Mouse (Mus musculus) olfactory bulb, adult 2 months (tissue): ENCODE results near the gene Pla2g12b. TPM values are rescaled to one million over a fixed set of nuclear protein-coding genes. Genes with fewer than 3 reads are reported as not detected.

Experiments used
- H3K27ac ChIP-seq: fragments of 200-500 bp; 2 replicates; pipeline ENCODE4 v1.5.1; 2012; ENCODE audit warnings: low read depth, low read length; ENCODE audit not compliant: insufficient read depth
- H3K4me1 ChIP-seq: fragments of 200-500 bp; 2 replicates; pipeline ENCODE4 v1.6.1; 2012; ENCODE audit warnings: low read length; ENCODE audit not compliant: control insufficient read depth, insufficient read depth
- H3K4me3 ChIP-seq: fragments of 200-500 bp; 2 replicates; pipeline ENCODE4 v1.5.1; 2012; ENCODE audit warnings: mild to moderate bottlenecking, low read depth, low read length, moderate library complexity; ENCODE audit not compliant: insufficient read depth
- CTCF ChIP-seq: fragments of 200-500 bp; IDR thresholded peaks from 2 replicates; pipeline ENCODE4 v1.5.1; 2012; ENCODE audit warnings: low read depth, mild to moderate bottlenecking, low read length, moderate library complexity; ENCODE audit not compliant: insufficient read depth
- POLR2A ChIP-seq: fragments of 200-500 bp; IDR thresholded peaks from 2 replicates; pipeline ENCODE4 v1.6.1; 2012; ENCODE audit warnings: mild to moderate bottlenecking, low read depth, low read length, moderate library complexity; ENCODE audit not compliant: insufficient read depth
- WGBS: fragments of 180-500 bp; shearing (Covaris S2); methylation state at CpG from one replicate; pipeline ENCODE4 v1.1.7; 2018; 5-methylcytosine and 5-hydroxymethylcytosine counted together
- polyA plus RNA-seq: library from polyadenylated mRNA; stranded (reverse); fragments of >200 nt; gene quantifications from 2 replicates; pipeline ENCODE4 v1.2.4, GENCODE M21; 2012; ENCODE audit warnings: low replicate concordance; ENCODE audit not compliant: missing spikeins, insufficient read depth, insufficient read length

The Pla2g12b gene
- polyA plus RNA-seq: not detected in 2 replicates

GRCm38 (mm10) chr10:59402899-59403792 lies at the start of gene Pla2g12b:
Gene Pla2g12b, plus strand, starts transcription at chr10:59403660.
- WGBS: 81% methylated on average over 21 of the region's 21 CpGs
- Histone ChIP-seq H3K4me1 (no peaks in the 10 kb centered on the region), H3K27ac (no peak within 1 kb of the TSS), H3K4me3 (no peak within 1 kb of the TSS)
- TF ChIP-seq CTCF (no peak), POLR2A (no peak)

- TF ChIP-seq POLR2A: no peak
- no peak for TF ChIP-seq CTCF
- no peak overlapping the region for H3K4me3 ChIP-seq
- H3K4me1 ChIP-seq: no peaks in the 10 kb centered on the region
- no peak overlapping the region for H3K27ac ChIP-seq
- 67% methylated on average over 12 of the region's 12 CpGs for WGBS
These were observed 49.3 kb upstream of the Pla2g12b start for GRCm38 (mm10) chr10:59354120-59354519.

GRCm38 (mm10) chr10:59355020-59355419 lies 48.4 kb upstream of the Pla2g12b start:
- Histone ChIP-seq H3K4me1 (no peaks in the 10 kb centered on the region), H3K27ac (no peak overlapping the region), H3K4me3 (no peak overlapping the region)
- TF ChIP-seq POLR2A (no peak), CTCF (no peak)
- WGBS: 88% methylated on average over 8 of the region's 8 CpGs

- TF ChIP-seq CTCF (0 out of 2 replicates have a peak, but pooled peaks have one; percentile 13), POLR2A (no peak)
- no peaks in the 10 kb centered on the region for H3K4me1 ChIP-seq
- no peak overlapping the region for H3K27ac ChIP-seq
- WGBS: 90% methylated on average over 4 of the region's 4 CpGs
- no peak overlapping the region for H3K4me3 ChIP-seq
These were observed 44.7 kb upstream of the Pla2g12b start for GRCm38 (mm10) chr10:59358744-59359143.

- TF ChIP-seq CTCF: no peak
- no peak for TF ChIP-seq POLR2A
- H3K4me1 ChIP-seq: no peaks in the 10 kb centered on the region
- H3K27ac ChIP-seq: no peak overlapping the region
- H3K4me3 ChIP-seq: no peak overlapping the region
- WGBS: 86% methylated on average over 2 of the region's 2 CpGs
These were observed 40.3 kb upstream of the Pla2g12b start for GRCm38 (mm10) chr10:59363208-59363607.

- no peaks in the 10 kb centered on the region for H3K4me1 ChIP-seq
- no peak overlapping the region for H3K4me3 ChIP-seq
- H3K27ac ChIP-seq: no peak overlapping the region
- TF ChIP-seq CTCF (no peak), POLR2A (no peak)
- WGBS: 93% methylated on average over 3 of the region's 3 CpGs
These were observed 38.9 kb upstream of the Pla2g12b start for GRCm38 (mm10) chr10:59364551-59364950.

- H3K27ac ChIP-seq: no peak overlapping the region
- TF ChIP-seq CTCF (no peak), POLR2A (no peak)
- no peaks in the 10 kb centered on the region for H3K4me1 ChIP-seq
- WGBS: 85% methylated on average over 5 of the region's 5 CpGs
- no peak overlapping the region for H3K4me3 ChIP-seq
These were observed 37.5 kb upstream of the Pla2g12b start for GRCm38 (mm10) chr10:59365804-59366589.

GRCm38 (mm10) chr10:59366746-59367145 lies 36.7 kb upstream of the Pla2g12b start:
- H3K4me1 ChIP-seq: no peaks in the 10 kb centered on the region
- no peak overlapping the region for H3K4me3 ChIP-seq
- TF ChIP-seq CTCF (no peak), POLR2A (no peak)
- H3K27ac ChIP-seq: no peak overlapping the region
- WGBS: 92% methylated on average over 4 of the region's 4 CpGs

- TF ChIP-seq POLR2A (no peak), CTCF (no peak)
- 83% methylated on average over 4 of the region's 4 CpGs for WGBS
- no peaks in the 10 kb centered on the region for H3K4me1 ChIP-seq
- no peak overlapping the region for H3K4me3 ChIP-seq
- H3K27ac ChIP-seq: no peak overlapping the region
These were observed 36.3 kb upstream of the Pla2g12b start for GRCm38 (mm10) chr10:59367206-59367605.
